Mouse (Mus musculus) colon, adult 2 months (tissue): ENCODE data around the gene 4931400O07Rik. TPM values are rescaled to one million over a fixed set of nuclear protein-coding genes. Genes with fewer than 3 reads are reported as not detected.

Source experiments
- polyA plus RNA-seq: library from polyadenylated mRNA; depleted of rRNA; stranded (reverse); fragments of >200 nt; gene quantifications from 2 replicates; pipeline ENCODE4 v1.2.3, GENCODE M21; 2012; rRNA removed

4931400O07Rik gene
- not detected in 2 replicates for polyA plus RNA-seq

DNA sequence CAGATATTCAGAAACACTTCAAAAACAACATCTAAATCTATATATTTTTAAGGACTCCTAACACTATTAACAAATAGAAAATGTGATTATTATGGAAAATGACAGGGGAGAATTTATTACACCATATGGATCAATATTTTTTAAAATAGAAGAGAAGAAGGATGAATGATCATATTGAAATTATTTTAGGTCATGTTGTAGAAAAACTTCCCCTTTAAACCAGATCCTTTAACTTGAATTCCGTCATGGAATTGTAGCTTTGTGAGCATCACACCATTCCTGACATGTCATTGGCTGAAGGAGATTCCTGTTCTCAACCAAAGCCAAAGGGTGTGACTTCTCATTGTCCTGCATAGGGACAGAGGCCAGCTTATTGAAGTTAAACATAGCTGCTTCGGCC lies at the start of gene 4931400O07Rik:
Gene 4931400O07Rik (plus strand): TSS at position 301 of the 400 bp plus-strand sequence.

Other genes with a start within 250 kb of the 4931400O07Rik start
- not detected in 2 replicates for gene 4933402E13Rik, start 184.5 kb upstream of the 4931400O07Rik start, polyA plus RNA-seq